Mouse (Mus musculus) monocyte, adult 5-6 weeks (primary cell): ENCODE measurements around the gene Cwc22. TPM values are rescaled to one million over a fixed set of nuclear protein-coding genes. Genes with fewer than 3 reads are reported as not detected.

Experiments
- ATAC-seq: fragments of 153-309, 156-312 bp; replicated peaks from 2 replicates; pipeline ENCODE4 v1.8.0; 2017; ENCODE audit warnings: mild to moderate bottlenecking; ENCODE audit not compliant: low TSS enrichment, insufficient number of reproducible peaks, severe bottlenecking, poor library complexity, low FRiP score
- total RNA-seq: library from RNA; stranded (forward); fragments of 200-1000, 200-491, 200-594 nt; gene quantifications from 3 replicates; pipeline ENCODE4 v1.2.3, GENCODE M21; 2017

Gene Cwc22
- total RNA-seq, 1 experiment from 2014 or later: 89.6 TPM

GRCm38 (mm10) chr2:77971871-77972270, 25.7 kb upstream of the Cwc22 start:
- ATAC-seq: no peak

- ATAC-seq: no peak
Measured at GRCm38 (mm10) chr2:77971361-77971760, 25.2 kb upstream of the Cwc22 start.

- ATAC-seq: no peak
Measured at GRCm38 (mm10) chr2:77970556-77970955, 24.4 kb upstream of the Cwc22 start.

GRCm38 (mm10) chr2:77969956-77970355, 23.8 kb upstream of the Cwc22 start:
- no peak for ATAC-seq

- no peak for ATAC-seq
Measured at GRCm38 (mm10) chr2:77962450-77963193, 16.4 kb upstream of the Cwc22 start.

GRCm38 (mm10) chr2:77961256-77961655, 15.1 kb upstream of the Cwc22 start:
- ATAC-seq: no peak

- no peak for ATAC-seq
Measured at GRCm38 (mm10) chr2:77960711-77961110, 14.5 kb upstream of the Cwc22 start.

GRCm38 (mm10) chr2:77959341-77959740, 13.2 kb upstream of the Cwc22 start:
- ATAC-seq: no peak

GRCm38 (mm10) chr2:77951415-77951913, 5.3 kb upstream of the Cwc22 start:
- ATAC-seq: no peak

GRCm38 (mm10) chr2:77950111-77950510, 3.9 kb upstream of the Cwc22 start:
- ATAC-seq: no peak

- no peak for ATAC-seq
Measured at GRCm38 (mm10) chr2:77949521-77949920, 3.3 kb upstream of the Cwc22 start.

GRCm38 (mm10) chr2:77948921-77949320, 2.7 kb upstream of the Cwc22 start:
- no peak for ATAC-seq

- no peak for ATAC-seq
Measured at GRCm38 (mm10) chr2:77948126-77948525, 2.0 kb upstream of the Cwc22 start.

GRCm38 (mm10) chr2:77947161-77947870, 1.1 kb upstream of the Cwc22 start:
- ATAC-seq: no peak

- ATAC-seq: no peak
Measured at GRCm38 (mm10) chr2:77944860-77945595, 1.1 kb downstream of the Cwc22 start.

GRCm38 (mm10) chr2:77944281-77944680, 1.9 kb downstream of the Cwc22 start:
- ATAC-seq: no peak

GRCm38 (mm10) chr2:77941944-77942343, 4.2 kb downstream of the Cwc22 start:
- ATAC-seq: no peak

GRCm38 (mm10) chr2:77938317-77938716, 7.9 kb downstream of the Cwc22 start:
- ATAC-seq: no peak; the same call in 1 of the 2 replicates

GRCm38 (mm10) chr2:77937818-77938217, 8.4 kb downstream of the Cwc22 start:
- ATAC-seq: no peak
